Mouse (Mus musculus): Measurements from ENCODE around the gene Rab3gap2.
"Not testable (repeated sequence)": the region's sequence is repeated elsewhere in the genome, so short reads cannot be mapped to it uniquely, and the experiment has no call there.

Rab3gap2 gene

DNA sequence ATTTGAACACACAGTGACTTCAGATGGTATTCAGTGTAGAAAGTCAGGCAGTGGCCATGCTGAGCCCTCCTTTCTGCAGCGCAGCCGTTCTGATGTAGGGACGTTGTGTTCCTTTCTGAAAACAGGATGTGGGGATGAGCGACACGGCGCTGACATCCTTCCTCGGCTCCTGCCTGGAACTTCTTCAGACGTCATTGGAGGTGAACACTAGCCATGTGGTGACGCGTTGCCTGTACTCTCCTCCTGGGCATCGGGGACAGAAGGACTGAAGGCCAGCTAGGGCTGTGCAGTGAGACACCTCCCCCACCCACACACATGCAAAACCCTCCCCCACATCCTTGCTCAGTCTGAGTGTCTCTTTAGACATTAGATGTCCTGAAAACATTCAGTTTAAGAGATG is 73.1 kb downstream of the Rab3gap2 start:
- ATAC-seq (ENCODE audit: insufficient number of reproducible peaks, low FRiP score, low TSS enrichment): no peak

DNA sequence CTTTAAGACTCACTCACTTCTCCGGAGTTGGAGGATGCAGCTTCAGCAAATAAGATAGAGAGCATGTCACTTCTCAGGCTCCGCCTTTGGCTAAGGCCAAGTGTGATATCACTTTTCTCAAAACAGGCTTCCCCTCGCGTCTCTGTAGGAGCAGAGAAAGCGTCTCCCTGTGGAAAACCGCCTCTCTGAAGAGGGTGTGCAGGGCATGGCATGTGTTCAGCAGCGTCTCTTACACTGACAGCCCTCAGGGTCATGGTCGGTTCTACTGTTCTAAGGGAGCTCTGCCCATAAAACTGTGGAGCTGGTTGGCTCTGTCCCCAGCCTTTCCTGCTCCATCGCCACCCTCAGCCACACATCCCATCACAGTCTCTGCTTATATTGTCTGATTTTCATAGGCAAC is 75.4 kb downstream of the Rab3gap2 start:
- no peak for ATAC-seq (ENCODE audit: insufficient number of reproducible peaks, low FRiP score, low TSS enrichment)

DNA sequence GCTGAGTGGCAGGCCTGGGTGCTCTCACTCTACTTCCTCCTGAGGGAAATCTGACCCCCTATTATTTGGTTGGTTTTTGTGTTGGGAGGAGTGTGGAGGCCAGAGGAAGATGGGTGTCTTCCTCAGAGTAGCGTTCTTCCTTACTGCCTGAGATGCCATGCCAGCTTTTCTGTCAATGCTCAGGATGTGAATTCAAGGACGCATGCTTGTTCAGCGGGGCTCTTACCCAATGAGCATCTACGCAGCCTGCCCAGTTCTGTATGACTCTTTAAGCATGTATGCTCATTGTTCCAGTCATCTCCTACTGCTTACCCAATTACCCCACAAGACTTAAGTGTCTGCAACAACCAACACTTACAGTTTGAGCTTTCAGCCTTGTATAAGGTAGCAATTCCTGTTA is 76.7 kb downstream of the Rab3gap2 start:
- ATAC-seq (ENCODE audit: insufficient number of reproducible peaks, low FRiP score, low TSS enrichment): no peak

DNA sequence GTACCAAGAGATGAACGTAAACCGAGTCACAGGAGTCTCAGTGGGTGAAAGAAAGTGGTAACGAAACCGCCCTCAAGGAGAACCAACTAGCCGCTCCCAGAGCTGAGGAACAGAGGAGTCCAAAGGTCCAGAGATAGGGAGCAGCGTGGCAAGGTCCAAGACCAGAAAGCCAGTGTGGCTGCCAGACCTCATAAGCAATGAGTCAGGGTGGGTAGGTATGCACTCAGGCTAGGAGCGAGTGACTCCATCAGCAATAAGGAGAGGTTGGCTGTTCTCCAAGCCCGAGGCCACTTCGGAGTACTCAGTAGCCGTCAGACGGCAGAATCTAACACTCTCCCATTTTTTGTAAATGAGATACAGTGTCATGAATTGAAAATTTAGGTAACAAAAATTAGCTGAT is 78.9 kb downstream of the Rab3gap2 start:
- no peak for ATAC-seq (ENCODE audit: insufficient number of reproducible peaks, low FRiP score, low TSS enrichment)

DNA sequence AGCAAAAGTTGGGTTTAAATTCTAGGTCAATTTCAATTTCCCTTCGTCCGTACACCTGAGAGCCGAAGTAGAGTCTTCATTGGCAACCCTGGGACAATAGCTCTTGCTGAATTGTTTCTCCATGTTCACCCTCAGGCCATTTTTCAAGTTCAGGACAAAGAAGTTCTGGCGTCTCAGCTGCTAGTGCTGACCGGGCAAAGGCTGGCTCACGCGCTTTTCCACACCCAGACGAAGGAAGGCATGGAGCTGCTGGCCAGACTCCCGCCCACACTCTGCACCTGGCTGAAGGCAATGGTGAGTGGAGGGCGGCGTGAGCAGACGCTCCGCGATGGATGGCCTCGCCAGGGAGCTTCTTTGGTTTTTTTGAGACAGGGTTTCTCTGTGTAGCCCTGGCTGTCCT is 79.3 kb downstream of the Rab3gap2 start:
- no peak for ATAC-seq (ENCODE audit: insufficient number of reproducible peaks, low FRiP score, low TSS enrichment)

DNA sequence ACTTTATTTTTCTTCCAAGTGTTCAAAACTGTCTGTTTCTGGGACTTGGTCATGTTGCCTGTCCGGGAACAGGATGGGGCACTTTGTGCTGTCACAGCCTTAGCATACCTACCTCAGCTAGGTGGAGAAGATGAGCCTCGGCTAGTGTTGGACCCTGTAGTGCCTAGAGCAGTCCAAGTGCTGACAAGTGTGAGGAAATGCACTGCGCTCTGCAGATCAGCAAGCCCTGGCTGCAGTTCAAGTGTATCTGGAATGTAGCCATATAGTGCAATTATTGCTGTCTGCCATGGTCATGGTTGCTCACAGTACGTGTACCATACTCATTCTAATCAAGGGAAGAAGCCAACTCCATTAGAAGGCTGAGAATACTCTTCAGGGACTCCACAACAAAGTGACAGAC is 80.8 kb downstream of the Rab3gap2 start:
- ATAC-seq (ENCODE audit: insufficient number of reproducible peaks, low FRiP score, low TSS enrichment): peak; percentile 62

DNA sequence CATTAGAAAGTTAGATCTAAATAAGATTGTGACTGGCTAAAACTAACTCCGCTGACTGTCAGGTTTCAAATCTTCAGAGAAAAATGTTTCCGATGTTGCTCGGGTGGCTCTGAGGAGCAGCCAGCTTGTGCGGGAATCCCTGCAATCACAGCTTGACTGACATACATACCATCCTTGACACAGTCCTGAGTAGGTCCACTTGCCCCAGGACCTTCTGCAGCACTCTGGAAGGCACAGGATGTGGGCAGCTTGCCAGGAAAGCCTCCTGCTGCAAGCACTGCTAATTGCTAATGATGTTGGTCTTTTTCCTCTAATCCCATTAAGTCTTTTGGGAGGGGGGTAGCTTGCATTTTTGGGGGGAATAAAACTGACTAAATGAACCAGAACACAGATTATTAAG is 81.3 kb downstream of the Rab3gap2 start:
- peak; percentile 60; the same call in 1 of the 2 replicates for ATAC-seq (ENCODE audit: insufficient number of reproducible peaks, low FRiP score, low TSS enrichment)

DNA sequence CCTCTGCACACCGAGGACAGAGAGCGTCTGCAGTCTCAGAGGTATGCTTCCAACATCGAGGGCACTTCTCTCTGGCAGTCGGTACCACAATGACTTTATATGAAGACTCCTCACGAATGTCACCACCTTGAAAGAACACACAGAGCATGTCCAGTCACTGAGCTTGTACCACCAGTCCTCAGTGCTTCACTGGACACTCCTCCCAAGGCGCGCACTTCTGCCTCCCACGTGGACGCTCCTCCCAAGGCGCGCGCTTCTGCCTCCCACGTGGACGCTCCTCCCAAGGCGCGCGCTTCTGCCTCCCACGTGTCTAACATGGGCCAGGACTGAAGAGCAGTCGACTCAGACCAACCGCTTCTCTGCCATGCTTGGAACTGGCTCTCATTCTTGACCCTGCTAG is 83.1 kb downstream of the Rab3gap2 start:
- ATAC-seq (ENCODE audit: insufficient number of reproducible peaks, low FRiP score, low TSS enrichment): no peak

DNA sequence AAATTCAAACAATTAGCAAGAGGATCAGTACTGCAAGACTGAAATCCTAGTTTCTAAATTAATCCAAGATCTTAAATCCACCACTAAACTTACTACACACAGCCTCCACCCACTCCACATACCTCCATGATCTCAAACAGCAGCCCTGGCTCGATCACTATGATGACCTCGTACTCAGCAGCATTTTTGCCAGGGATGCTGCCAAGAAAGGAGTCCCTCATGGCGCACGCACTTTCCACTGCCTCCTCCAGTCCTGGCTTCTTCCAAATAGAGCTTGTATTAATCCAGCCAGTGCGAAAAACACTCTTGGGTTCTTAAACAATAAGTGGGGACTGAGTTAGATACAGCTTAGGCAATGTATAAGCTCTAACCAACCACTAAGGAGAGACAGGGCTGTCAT is 85.3 kb downstream of the Rab3gap2 start:
- no peak for ATAC-seq (ENCODE audit: insufficient number of reproducible peaks, low FRiP score, low TSS enrichment)

DNA sequence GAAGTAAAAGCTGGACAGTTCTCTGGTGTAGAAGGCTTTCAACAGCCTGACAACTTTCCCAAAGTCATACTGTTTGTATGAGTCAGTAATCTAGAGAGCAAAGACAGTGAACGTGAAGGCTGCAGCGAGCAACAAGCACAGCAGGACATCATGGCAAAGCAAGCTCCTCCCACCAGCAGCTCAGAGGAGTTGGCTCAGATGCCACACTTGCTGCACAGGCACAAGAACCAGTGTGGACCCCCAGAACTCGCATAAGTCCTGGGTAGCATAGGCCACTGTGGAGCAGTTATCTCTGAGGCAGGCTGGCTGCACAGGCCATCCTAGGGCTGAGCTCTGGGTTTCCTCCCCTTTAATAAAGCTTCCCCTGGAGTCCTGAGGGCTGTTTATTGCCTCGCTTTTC is 87.4 kb downstream of the Rab3gap2 start:
- ATAC-seq (ENCODE audit: insufficient number of reproducible peaks, low FRiP score, low TSS enrichment): 0 out of 2 replicates have a peak, but pooled peaks have one; percentile 12

DNA sequence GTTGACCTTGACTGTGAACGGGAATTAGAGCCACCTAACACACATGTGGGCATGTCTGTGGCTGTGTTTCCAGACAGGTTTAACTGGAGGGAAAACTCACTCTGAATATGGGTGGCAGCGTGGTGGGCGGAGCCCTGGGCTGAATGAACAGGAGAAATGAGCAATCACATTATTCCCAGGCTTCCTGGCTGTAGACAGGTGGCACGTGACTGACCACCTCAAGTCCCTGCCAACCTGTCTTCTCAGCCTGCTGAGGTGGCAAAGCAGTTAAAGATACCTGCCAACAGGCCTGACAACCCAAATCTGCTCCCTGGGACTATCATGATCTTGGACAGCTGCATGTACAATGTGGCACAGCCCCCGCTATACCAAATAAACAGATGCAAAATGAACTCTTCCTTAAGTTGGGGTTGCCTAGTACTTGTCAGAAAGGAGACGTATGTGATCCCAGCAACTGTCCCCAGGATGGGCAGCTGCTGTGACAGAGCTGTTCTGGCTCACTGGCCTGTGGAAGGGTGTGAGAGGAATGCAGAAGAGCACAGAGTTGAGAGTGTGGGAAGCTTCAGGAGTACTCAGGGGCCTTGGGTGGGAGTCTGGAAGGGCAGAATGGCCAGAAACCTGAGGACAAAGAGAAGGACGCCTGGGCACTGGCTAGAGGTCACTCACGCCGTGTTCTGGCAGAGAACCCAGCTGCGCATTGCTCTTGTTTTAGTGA is 88.9 kb downstream of the Rab3gap2 start:
- ATAC-seq (ENCODE audit: insufficient number of reproducible peaks, low FRiP score, low TSS enrichment): no peak

DNA sequence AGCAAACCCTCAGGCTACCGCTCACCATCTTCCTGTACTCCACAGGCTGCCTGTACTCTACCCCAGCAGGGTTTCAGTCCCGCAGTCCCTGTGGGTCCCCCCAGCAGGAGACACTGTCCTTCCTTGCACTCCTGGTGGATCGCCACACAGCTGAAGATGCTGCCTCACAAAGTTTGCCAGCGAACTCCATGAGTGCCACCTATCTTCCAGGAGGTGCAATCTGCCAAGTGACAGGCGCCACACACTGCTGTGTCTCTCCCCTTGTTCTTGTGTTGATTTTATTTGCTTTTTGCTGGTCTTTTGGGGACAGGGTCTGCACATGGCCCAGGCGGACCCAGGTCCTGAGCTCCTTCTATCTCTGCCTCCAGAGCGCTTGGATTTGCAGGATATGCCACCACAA is 92.9 kb downstream of the Rab3gap2 start:
- ATAC-seq (ENCODE audit: insufficient number of reproducible peaks, low FRiP score, low TSS enrichment): no peak

DNA sequence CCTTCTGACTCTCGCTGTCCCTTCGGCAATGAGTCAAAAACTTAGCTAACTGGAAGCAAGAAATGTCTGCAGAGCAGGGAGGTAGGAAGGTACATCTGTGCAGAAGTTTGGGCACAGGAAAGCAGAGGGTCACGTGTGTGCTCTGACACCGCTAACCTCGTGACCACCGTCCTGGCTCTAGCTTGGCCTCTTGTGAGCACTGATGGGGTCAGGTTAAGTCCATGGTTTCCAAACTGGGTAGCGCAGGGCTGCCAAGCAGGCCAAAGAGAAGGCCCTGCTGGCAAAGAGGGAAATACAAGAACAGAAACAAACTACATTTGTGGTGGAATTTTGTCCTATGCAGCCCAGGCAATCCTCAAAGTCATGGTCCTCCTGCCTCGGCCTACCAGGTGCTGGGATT is 94.6 kb downstream of the Rab3gap2 start:
- no peak for ATAC-seq (ENCODE audit: insufficient number of reproducible peaks, low FRiP score, low TSS enrichment)

DNA sequence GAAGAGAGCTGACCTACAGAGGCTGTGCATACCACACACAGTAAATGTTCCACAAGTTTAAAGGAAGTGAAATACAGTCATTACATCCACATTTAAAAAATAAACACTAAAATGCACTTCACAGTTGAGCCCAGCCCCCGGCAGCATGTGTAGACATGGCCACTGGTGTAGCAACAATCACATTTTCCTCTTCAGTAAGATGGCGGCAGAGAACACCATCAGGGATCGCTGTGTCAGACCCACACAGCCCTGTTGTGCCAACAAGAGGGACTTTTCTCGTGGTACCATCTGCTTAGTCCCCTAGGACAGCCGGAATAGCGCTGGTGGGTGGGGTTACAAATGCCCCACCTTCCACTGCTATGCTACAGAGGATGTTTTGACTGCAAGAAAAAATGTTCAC is 98.9 kb downstream of the Rab3gap2 start:
- ATAC-seq (ENCODE audit: insufficient number of reproducible peaks, low FRiP score, low TSS enrichment): no peak

DNA sequence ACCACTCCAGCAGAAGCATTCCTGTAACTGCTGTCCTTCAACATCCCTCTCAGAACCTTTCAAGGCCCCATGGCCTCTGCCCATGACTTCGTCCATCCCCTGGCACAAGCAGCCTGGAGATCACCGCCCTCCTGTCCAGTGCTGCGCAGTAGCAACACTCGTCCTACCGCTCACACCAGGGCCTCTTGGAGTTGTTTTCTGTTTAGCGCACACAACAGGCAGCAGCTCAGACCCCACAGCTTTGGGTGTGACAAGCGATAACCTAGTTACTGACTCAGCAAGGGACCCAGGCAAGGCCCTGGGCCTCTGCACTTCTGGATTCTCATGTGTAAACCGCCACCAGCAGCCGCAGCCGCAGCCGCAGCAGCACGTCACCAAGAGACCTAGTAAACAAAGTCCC is 102.9 kb downstream of the Rab3gap2 start:
- ATAC-seq (ENCODE audit: insufficient number of reproducible peaks, low FRiP score, low TSS enrichment): no peak

DNA sequence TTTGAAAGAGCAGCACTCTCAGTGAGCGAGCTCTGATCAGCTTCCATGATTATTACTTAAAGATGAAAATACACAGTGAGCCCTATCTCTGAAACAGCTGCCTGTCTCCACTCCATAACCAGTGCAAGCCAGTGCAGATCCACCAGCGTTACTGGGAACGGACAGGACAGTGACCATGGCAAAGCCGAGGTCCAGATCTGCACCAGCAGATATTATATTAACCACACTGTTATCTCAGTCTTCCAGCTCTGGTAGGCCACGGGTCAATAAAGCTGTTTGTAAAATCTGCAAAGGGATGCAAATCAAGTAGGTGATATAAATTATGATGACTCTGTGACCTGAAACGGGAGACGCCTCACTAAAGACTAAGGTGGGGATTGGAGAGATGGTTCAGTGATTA is 103.7 kb downstream of the Rab3gap2 start:
- ATAC-seq (ENCODE audit: insufficient number of reproducible peaks, low FRiP score, low TSS enrichment): no peak

DNA sequence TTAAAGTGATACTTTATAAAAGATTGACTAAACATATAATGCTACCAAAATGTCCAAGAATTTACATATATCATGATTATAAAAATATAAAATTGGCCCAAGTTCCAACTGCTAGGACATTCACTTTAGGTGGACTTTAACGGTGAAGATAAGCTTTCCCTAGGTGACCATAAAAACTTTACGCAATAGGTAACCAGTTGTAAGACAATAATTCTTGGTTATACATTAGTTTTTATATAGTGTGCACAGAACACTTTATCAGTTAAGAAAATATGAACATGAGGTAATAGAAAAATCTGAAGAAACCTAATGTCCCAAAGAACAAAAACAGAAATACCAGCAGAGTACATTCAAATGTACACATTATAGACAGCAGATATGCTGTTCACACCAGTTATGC is 104.4 kb downstream of the Rab3gap2 start:
- ATAC-seq (ENCODE audit: insufficient number of reproducible peaks, low FRiP score, low TSS enrichment): no peak

DNA sequence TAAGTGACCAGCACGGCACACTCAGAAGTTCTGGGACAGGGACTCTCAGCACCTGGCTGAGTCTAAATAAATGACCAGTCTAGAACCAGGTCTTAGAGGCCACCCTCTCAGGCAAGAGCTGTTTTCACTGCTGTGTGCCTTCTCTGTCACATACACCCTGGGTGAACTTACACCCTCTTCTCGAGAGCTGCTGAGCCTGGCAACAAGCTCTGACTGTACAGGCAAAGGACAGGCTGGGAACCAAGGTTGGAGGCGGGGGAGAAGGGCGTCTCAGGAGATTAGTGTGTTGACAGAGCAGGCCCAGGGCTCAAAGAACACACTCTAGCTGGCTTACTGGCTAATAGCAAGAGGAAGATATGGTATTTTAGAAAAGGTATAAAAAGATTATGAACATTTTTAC is 105.0 kb downstream of the Rab3gap2 start:
- ATAC-seq (ENCODE audit: insufficient number of reproducible peaks, low FRiP score, low TSS enrichment): no peak

DNA sequence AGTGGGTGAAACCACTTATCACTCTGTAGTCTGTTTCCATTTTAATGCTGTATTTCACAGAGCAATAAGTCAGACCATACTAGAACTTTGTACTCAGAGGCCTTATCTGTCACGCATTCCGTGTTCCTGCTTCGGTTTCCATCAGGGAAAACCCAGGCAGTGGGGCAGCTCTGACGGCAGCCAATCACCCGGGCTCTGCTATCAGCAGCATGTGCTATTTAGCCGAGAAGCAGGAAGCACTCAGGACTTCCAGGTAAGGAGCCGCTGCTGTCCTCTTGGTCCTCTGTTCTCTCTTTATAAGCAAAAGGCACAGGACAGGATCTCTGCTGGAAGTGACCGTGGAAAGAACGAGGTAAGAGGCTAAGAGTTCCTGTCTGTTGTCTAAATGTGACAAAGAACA is 108.0 kb downstream of the Rab3gap2 start:
- ATAC-seq (ENCODE audit: insufficient number of reproducible peaks, low FRiP score, low TSS enrichment): no peak

DNA sequence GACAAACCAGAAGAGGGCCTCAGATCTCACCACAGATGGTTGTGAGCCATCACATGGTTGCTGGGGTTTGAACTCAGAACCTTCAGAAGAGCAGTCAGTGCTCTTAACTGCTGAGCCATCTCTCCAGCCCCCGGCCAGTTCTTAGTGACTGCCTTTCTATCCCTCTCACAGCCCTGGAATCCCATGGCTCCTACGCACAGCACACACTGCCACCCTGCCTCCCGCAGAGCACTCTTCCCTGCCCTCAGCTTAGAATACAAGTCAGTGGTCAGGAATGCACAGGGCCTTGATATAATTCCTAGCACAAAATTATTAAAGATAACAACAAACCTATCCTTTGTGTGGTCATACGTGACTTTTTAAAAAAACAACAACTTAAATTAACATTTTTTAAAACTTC is 110.6 kb downstream of the Rab3gap2 start:
- ATAC-seq (ENCODE audit: insufficient number of reproducible peaks, low FRiP score, low TSS enrichment): no peak

DNA sequence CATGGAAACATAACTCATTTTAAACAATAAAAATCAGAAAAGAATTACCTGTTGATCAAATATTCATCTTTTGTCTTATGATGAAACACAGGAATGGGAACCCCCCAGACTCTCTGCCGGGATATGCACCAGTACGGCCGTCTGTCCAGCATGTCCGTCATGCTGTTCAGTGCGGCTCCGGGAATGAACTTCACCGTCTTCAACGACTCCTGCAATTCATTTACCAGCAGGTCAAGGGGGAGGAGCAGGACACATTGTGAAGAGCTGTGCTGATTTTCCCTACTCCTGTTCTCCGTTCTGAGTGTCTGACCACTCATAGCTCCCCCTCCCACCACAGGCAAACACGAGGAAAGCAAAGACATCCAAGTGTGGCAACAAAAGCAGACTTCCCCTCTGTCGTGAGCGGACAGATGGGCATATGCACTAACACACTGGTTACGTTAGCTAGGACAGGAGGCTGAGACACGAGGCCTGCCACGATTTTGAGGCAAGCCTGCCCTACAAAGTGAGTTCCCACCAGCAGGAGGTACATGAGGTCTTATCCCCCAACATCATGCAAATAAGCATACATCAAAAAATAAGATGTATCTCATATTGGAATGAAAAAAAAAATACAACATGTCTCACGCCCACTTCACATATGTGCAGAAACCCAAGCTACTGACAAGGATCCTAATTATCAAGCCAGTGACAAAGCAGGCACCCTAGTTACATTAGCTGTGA is 112.1 kb downstream of the Rab3gap2 start:
- no peak for ATAC-seq (ENCODE audit: insufficient number of reproducible peaks, low FRiP score, low TSS enrichment)

DNA sequence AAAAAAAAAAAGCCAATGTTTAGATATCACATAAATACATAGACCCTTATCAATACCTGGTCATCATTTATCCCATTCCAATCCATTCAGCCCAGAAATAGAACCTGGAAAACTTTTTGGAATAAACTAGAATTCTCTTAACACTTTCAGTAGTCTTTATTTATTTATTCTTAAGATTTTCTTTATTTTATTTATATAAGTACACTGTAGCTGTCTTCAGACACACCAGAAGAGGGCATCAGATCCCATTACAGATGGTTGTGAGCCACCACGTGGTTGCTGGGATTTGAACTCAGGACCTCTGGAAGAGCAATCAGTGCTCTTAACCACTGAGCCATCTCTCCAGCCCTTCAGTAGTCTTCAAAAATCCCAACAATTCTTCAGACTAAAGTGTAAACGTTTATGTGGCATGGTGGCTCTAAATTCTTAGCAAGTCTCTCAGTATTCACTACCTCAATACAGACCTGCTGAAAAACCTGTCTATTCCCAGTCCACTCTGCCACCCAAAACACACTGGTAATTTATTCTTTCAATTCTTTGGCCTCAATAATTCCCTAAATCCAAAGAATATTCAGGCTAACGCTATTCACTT is 123.9 kb downstream of the Rab3gap2 start:
- ATAC-seq (ENCODE audit: insufficient number of reproducible peaks, low FRiP score, low TSS enrichment): not testable (repeated sequence)

Data from cerebellum, adult (tissue).